27 mouse cellular contexts compared by ENCODE assay signal in genomic region chr5:20634822-20635221, GRCm38 (mm10).
A peak's percentile ranks its signal among the peaks of the same experiment; 100 is the strongest.
DNase-seq lines count a peak whose midpoint lies in the region; ATAC-seq and TF ChIP-seq lines count a peak whose summit lies in the region.
"Had no signal": no experiment of that assay in that cellular context is flagged by ENCODE, and none has a peak within 500 bp of the region (broad histone marks: within the 10 kb centered on the region; RNA-seq: fewer than 3 reads in every experiment).

No protein-coding gene starts in this region.

- peaks cover 5% of the 10 kb centered on the region for H3K4me1 ChIP-seq in embryonic facial prominence, embryonic 14.5 days (ENCODE audit: control insufficient read depth, insufficient read depth, low read length)
- H3K4me1 ChIP-seq in embryonic facial prominence, embryonic 10.5 days, result peaks cover 5% of the 10 kb centered on the region; the same call in 1 of the 2 replicates
- peaks cover 37% of the 10 kb centered on the region for H3K4me1 ChIP-seq in neural tube, embryonic 13.5 days (replicated peaks)
- H3K4me1 ChIP-seq: heart, embryonic 12.5 days had no signal

- WGBS in embryonic facial prominence, embryonic 14.5 days, result 29% methylated on average over 8 of the region's 8 CpGs
- WGBS in embryonic facial prominence, embryonic 10.5 days, result 85% methylated on average over 8 of the region's 8 CpGs
- WGBS in neural tube, embryonic 13.5 days, result 43% methylated on average over 8 of the region's 8 CpGs

- H3K27me3 ChIP-seq in embryonic facial prominence, embryonic 14.5 days (replicated peaks; ENCODE audit: control insufficient read depth, insufficient read depth, low read length), result no peaks in the 10 kb centered on the region
- no peaks in the 10 kb centered on the region for H3K27me3 ChIP-seq in embryonic facial prominence, embryonic 10.5 days (replicated peaks; ENCODE audit: low read depth, poor library complexity, severe bottlenecking)
- no peaks in the 10 kb centered on the region for H3K27me3 ChIP-seq in neural tube, embryonic 13.5 days
- H3K27me3 ChIP-seq: forebrain, embryonic 12.5 days; heart, embryonic 12.5 days; midbrain, embryonic 12.5 days had no signal

- H3K9ac ChIP-seq in embryonic facial prominence, embryonic 14.5 days (ENCODE audit: low read depth, low read length), result no peak overlapping the region
- H3K9ac ChIP-seq in neural tube, embryonic 13.5 days, result no peak overlapping the region
- H3K9ac ChIP-seq: forebrain, embryonic 12.5 days; heart, embryonic 12.5 days; midbrain, embryonic 12.5 days had no signal

- no peak overlapping the region for H3K4me3 ChIP-seq in embryonic facial prominence, embryonic 14.5 days (ENCODE audit: low read depth, low read length)
- H3K4me3 ChIP-seq in embryonic facial prominence, embryonic 10.5 days, result no peak overlapping the region
- no peak overlapping the region for H3K4me3 ChIP-seq in layer of hippocampus, adult 2 months
- no peak overlapping the region for H3K4me3 ChIP-seq in neural tube, embryonic 13.5 days
- H3K4me3 ChIP-seq: erythroblast, embryonic 14.5 days; forebrain, embryonic 12.5 days; heart, embryonic 12.5 days; midbrain, embryonic 12.5 days had no signal

- ATAC-seq in embryonic facial prominence, embryonic 14.5 days (ENCODE audit: low read depth), result peak; percentile 82
- peak; percentile 38; the same call in 1 of the 2 replicates for ATAC-seq in neural tube, embryonic 13.5 days (ENCODE audit: low read depth)
- ATAC-seq: hindbrain, embryonic 16.5 days; intestine, embryonic 16.5 days had no signal

- H3K36me3 ChIP-seq in embryonic facial prominence, embryonic 14.5 days (ENCODE audit: control insufficient read depth, insufficient read depth, low read length), result no peaks in the 10 kb centered on the region
- no peaks in the 10 kb centered on the region for H3K36me3 ChIP-seq in embryonic facial prominence, embryonic 10.5 days (replicated peaks)
- H3K36me3 ChIP-seq in neural tube, embryonic 13.5 days, result no peaks in the 10 kb centered on the region
- H3K36me3 ChIP-seq: forebrain, embryonic 12.5 days; heart, embryonic 12.5 days; midbrain, embryonic 12.5 days had no signal

- 0 out of 2 replicates have a peak overlapping the region, but pooled peaks have one; percentile 1 for H3K4me2 ChIP-seq in embryonic facial prominence, embryonic 14.5 days (ENCODE audit: low read depth, low read length)
- H3K4me2 ChIP-seq in neural tube, embryonic 13.5 days, result peak overlapping the region; percentile 1; the same call in 1 of the 2 replicates
- H3K4me2 ChIP-seq: forebrain, embryonic 12.5 days; heart, embryonic 12.5 days; liver, embryonic 11.5 days; midbrain, embryonic 12.5 days had no signal

- H3K27ac ChIP-seq in embryonic facial prominence, embryonic 14.5 days (replicated peaks; ENCODE audit: low read depth, low read length), result no peak overlapping the region; the same call in 1 of the 2 replicates
- no peak overlapping the region for H3K27ac ChIP-seq in embryonic facial prominence, embryonic 10.5 days (replicated peaks)
- peak overlapping the region; percentile 46; the same call in 1 of the 2 replicates for H3K27ac ChIP-seq in layer of hippocampus, adult 2 months
- H3K27ac ChIP-seq in neural tube, embryonic 13.5 days (replicated peaks), result peak overlapping the region; percentile 49
- H3K27ac ChIP-seq: forebrain, embryonic 12.5 days; midbrain, embryonic 12.5 days had no signal

- H3K9me3 ChIP-seq in embryonic facial prominence, embryonic 14.5 days (ENCODE audit: control insufficient read depth, low read length), result no peaks in the 10 kb centered on the region
- no peaks in the 10 kb centered on the region for H3K9me3 ChIP-seq in embryonic facial prominence, embryonic 10.5 days
- H3K9me3 ChIP-seq in neural tube, embryonic 13.5 days, result no peaks in the 10 kb centered on the region
- H3K9me3 ChIP-seq: forebrain, embryonic 12.5 days; heart, embryonic 12.5 days; midbrain, embryonic 12.5 days had no signal

- peak; percentile 78 for DNase-seq in embryonic facial prominence, embryonic 14.5 days (ENCODE audit: low spot score)
- DNase-seq in embryonic facial prominence, embryonic 10.5 days (ENCODE audit: low spot score), result no peak
- no peak for DNase-seq in layer of hippocampus, adult 2 months (ENCODE audit: low spot score in 2 of 2)
- no peak for DNase-seq in layer of hippocampus, adult 18-20 months (ENCODE audit: low spot score in 2 of 2)
- no peak for DNase-seq in neural tube, embryonic 10.5 days (ENCODE audit: extremely low spot score, low spot score)
- peak; percentile 26 for DNase-seq in retina, postnatal 1 day
- DNase-seq in kidney, adult 9 months, result no peak
- DNase-seq: adrenal gland, postnatal 14 days; cerebellum, adult 11 months; cerebellum, adult 9-11 months; gastrocnemius, postnatal 14 days; heart, adult 18-20 months; heart, postnatal 14 days; kidney, postnatal 25 days; lung, adult 18-20 months; lung, postnatal 10 days; right cerebral cortex, adult 18-20 months; right cerebral cortex, postnatal 4 days; thymus, postnatal 25 days had no signal

- TF ChIP-seq CTCF in layer of hippocampus, adult 2 months (conservative IDR thresholded peaks at IDR 0.05), result no peak

Comparison
In these comparisons a context has a peak if more than half of its experiments do, and no peak if none do; other contexts are left out.
1. DNase-seq: peak in embryonic facial prominence, embryonic 14.5 days (single experiment) and retina, postnatal 1 day (single experiment); none in embryonic facial prominence, embryonic 10.5 days (single experiment), layer of hippocampus, adult 2 months (0 of 2), layer of hippocampus, adult 18-20 months (0 of 2), neural tube, embryonic 10.5 days (single experiment) and kidney, adult 9 months (single experiment).
2. H3K27ac ChIP-seq: peak in layer of hippocampus, adult 2 months (single experiment) and neural tube, embryonic 13.5 days (single experiment); none in embryonic facial prominence, embryonic 14.5 days (single experiment) and embryonic facial prominence, embryonic 10.5 days (single experiment).